ENCODE assay signal across 17 mouse cellular contexts in genomic region chr16:96487007-96487684, GRCm38 (mm10). TPM values are rescaled to one million over a fixed set of nuclear protein-coding genes. Genes with fewer than 3 reads are reported as not detected.
"Had no signal": no experiment of that assay in that cellular context is flagged by ENCODE, and none has a peak within 500 bp of the region (broad histone marks: within the 10 kb centered on the region; RNA-seq: fewer than 3 reads in every experiment).

No protein-coding gene starts in this region.

- H3K27me3 ChIP-seq: limb, embryonic 15.5 days; liver, embryonic 12.5 days; midbrain, embryonic 12.5 days had no signal

- H3K4me1 ChIP-seq: limb, embryonic 15.5 days; liver, embryonic 12.5 days; midbrain, embryonic 12.5 days had no signal

- H3K27ac ChIP-seq: left cerebral cortex, adult 2 months; limb, embryonic 15.5 days; liver, embryonic 12.5 days; midbrain, embryonic 12.5 days had no signal

- H3K36me3 ChIP-seq: limb, embryonic 15.5 days; liver, embryonic 12.5 days; midbrain, embryonic 12.5 days had no signal

- H3K4me3 ChIP-seq: left cerebral cortex, adult 2 months; limb, embryonic 15.5 days; liver, embryonic 12.5 days; midbrain, embryonic 12.5 days had no signal

- H3K4me2 ChIP-seq: limb, embryonic 15.5 days; liver, embryonic 12.5 days; lung, embryonic 14.5 days; midbrain, embryonic 12.5 days had no signal

- H3K9me3 ChIP-seq: limb, embryonic 15.5 days; liver, embryonic 12.5 days; midbrain, embryonic 12.5 days had no signal

- H3K9ac ChIP-seq: limb, embryonic 15.5 days; liver, embryonic 12.5 days; lung, embryonic 14.5 days; midbrain, embryonic 12.5 days had no signal

- ATAC-seq: intestine, postnatal 0 days; liver, embryonic 12.5 days had no signal

- DNase-seq: kidney, adult 8-10 months; kidney, postnatal 25 days; lung, embryonic 14.5 days; lung, postnatal 10 days; lung, postnatal 4 days; right cerebral cortex, postnatal 4 days; spleen, adult 18-20 months; thymus, adult 18-20 months; thymus, postnatal 14 days had no signal

RNA-seq across cellular contexts. Expression of gene Itgb2l, which starts 43.7 kb away (rescaled TPM):
- total RNA-seq: layer of hippocampus, postnatal 25 days; left cerebral cortex, adult 2 months; left cerebral cortex, postnatal 25 days had no signal
- polyA plus RNA-seq: midbrain, embryonic 12.5 days; neural tube, embryonic 11.5 days had no signal
